Mouse (Mus musculus) embryonic facial prominence, embryonic 11.5 days (tissue): ENCODE results near the gene Cbx5. TPM values are rescaled to one million over a fixed set of nuclear protein-coding genes. Genes with fewer than 3 reads are reported as not detected.

Experiments
- ATAC-seq: fragments of 200-750 bp; cut with Nextera tagmentation; replicated peaks from 2 replicates; pipeline ENCODE4 v1.8.0; 2017; ENCODE audit warnings: low read depth; ENCODE audit not compliant: insufficient number of reproducible peaks, low FRiP score, low TSS enrichment
- DNase-seq: peaks from one replicate; pipeline ENCODE4 v3.0.0-alpha.2; 2015; ENCODE audit warnings: low spot score
- H3K27ac ChIP-seq: fragments of 300-500 bp; sonication (generic); replicated peaks from 2 replicates; pipeline ENCODE4 v1.5.1; 2014; ENCODE audit warnings: mild to moderate bottlenecking, low read depth, low read length, control low read depth
- H3K27me3 ChIP-seq: fragments of 300-500 bp; sonication (generic); 2 replicates; pipeline ENCODE4 v1.6.1; 2014; ENCODE audit warnings: mild to moderate bottlenecking, low read length, moderate library complexity, mixed read lengths; ENCODE audit not compliant: control insufficient read depth, insufficient read depth
- H3K36me3 ChIP-seq: fragments of 300-500 bp; sonication (generic); replicated peaks from 2 replicates; pipeline ENCODE4 v1.6.1; 2014; ENCODE audit warnings: low read depth, mild to moderate bottlenecking, low read length, moderate library complexity, mixed read lengths; ENCODE audit not compliant: control insufficient read depth, insufficient read depth
- H3K4me1 ChIP-seq: fragments of 300-500 bp; sonication (generic); 2 replicates; pipeline ENCODE4 v1.6.1; 2014; ENCODE audit warnings: low read length, mixed read lengths; ENCODE audit not compliant: control insufficient read depth, insufficient read depth
- H3K4me2 ChIP-seq: fragments of 300-500 bp; sonication (generic); 2 replicates; pipeline ENCODE4 v1.6.1; 2014; ENCODE audit warnings: low read depth, mild to moderate bottlenecking, control low read depth, low read length, moderate library complexity
- H3K4me3 ChIP-seq: fragments of 300-500 bp; sonication (generic); 2 replicates; pipeline ENCODE4 v1.5.1; 2014; ENCODE audit warnings: low read depth, low read length, control low read depth
- H3K9ac ChIP-seq: fragments of 300-500 bp; sonication (generic); replicated peaks from 2 replicates; pipeline ENCODE4 v1.6.1; 2014; ENCODE audit warnings: mild to moderate bottlenecking, control low read depth, low read length
- H3K9me3 ChIP-seq: fragments of 300-500 bp; sonication (generic); replicated peaks from 2 replicates; pipeline ENCODE4 v1.6.1; 2016; ENCODE audit warnings: mild to moderate bottlenecking, low read length, inconsistent platforms, mixed read lengths; ENCODE audit not compliant: control insufficient read depth
- WGBS: fragments of 180-500 bp; shearing (Covaris S2); extraction: QIAGEN DNeasy Blood & Tissue Kit; methylation state at CpG from one replicate; pipeline ENCODE4 v1.1.7; 2014; 5-methylcytosine and 5-hydroxymethylcytosine counted together
- polyA plus RNA-seq: library from polyadenylated mRNA; unstranded; fragments of >200 nt; fragmentation: Nextera tagmentation; extraction: Ambion mirVana; gene quantifications from 2 replicates; pipeline ENCODE4 v1.2.1, GENCODE M21; 2014

Gene Cbx5
- polyA plus RNA-seq, 1 experiment from 2014 or later = 217 TPM

GRCm38 (mm10) chr15:103155366-103156321, 84.0 kb downstream of the Cbx5 start:
- Histone ChIP-seq H3K27me3 (peaks cover 7% of the 10 kb centered on the region), H3K4me1 (no peaks in the 10 kb centered on the region), H3K9me3 (no peaks in the 10 kb centered on the region), H3K27ac (no peak overlapping the region), H3K36me3 (no peaks in the 10 kb centered on the region), H3K4me3 (no peak overlapping the region), H3K9ac (0 out of 2 replicates have a peak overlapping the region, but pooled peaks have one; percentile 18), H3K4me2 (no peak overlapping the region; the same call in 1 of the 2 replicates)
- ATAC-seq = peak; percentile 63
- DNase-seq = peak; percentile 39
- WGBS = 16% methylated on average over 32 of the region's 32 CpGs

- Histone ChIP-seq H3K4me1 (no peaks in the 10 kb centered on the region), H3K9ac (no peak overlapping the region), H3K9me3 (no peaks in the 10 kb centered on the region), H3K27me3 (peaks cover 11% of the 10 kb centered on the region), H3K4me3 (no peak overlapping the region), H3K36me3 (no peaks in the 10 kb centered on the region), H3K27ac (no peak overlapping the region), H3K4me2 (no peak overlapping the region)
- 81% methylated on average over 4 of the region's 4 CpGs for WGBS
- ATAC-seq = no peak
- DNase-seq = no peak
Observed at GRCm38 (mm10) chr15:103152890-103153610, 86.6 kb downstream of the Cbx5 start.

- Histone ChIP-seq H3K9ac (no peak overlapping the region), H3K27me3 (peaks cover 17% of the 10 kb centered on the region), H3K4me1 (no peaks in the 10 kb centered on the region), H3K36me3 (no peaks in the 10 kb centered on the region), H3K9me3 (no peaks in the 10 kb centered on the region), H3K4me3 (no peak overlapping the region), H3K27ac (no peak overlapping the region), H3K4me2 (no peak overlapping the region)
- ATAC-seq = no peak
- 84% methylated on average over 3 of the region's 3 CpGs for WGBS
- DNase-seq = no peak
Observed at GRCm38 (mm10) chr15:103152371-103152770, 87.2 kb downstream of the Cbx5 start.

- DNase-seq = no peak
- H3K36me3 ChIP-seq = no peaks in the 10 kb centered on the region
- no peak overlapping the region for H3K4me2 ChIP-seq
- H3K27me3 ChIP-seq = peaks cover 48% of the 10 kb centered on the region
- no peaks in the 10 kb centered on the region for H3K9me3 ChIP-seq
- H3K4me1 ChIP-seq = no peaks in the 10 kb centered on the region
- no peak overlapping the region for H3K9ac ChIP-seq
- no peak overlapping the region for H3K4me3 ChIP-seq
- H3K27ac ChIP-seq = no peak overlapping the region
- ATAC-seq = no peak
- 59% methylated on average over 9 of the region's 9 CpGs for WGBS
Observed at GRCm38 (mm10) chr15:103147779-103148178, 91.8 kb downstream of the Cbx5 start.

- Histone ChIP-seq H3K27ac (no peak overlapping the region), H3K36me3 (no peaks in the 10 kb centered on the region), H3K9me3 (no peaks in the 10 kb centered on the region), H3K4me2 (no peak overlapping the region), H3K27me3 (peaks cover 48% of the 10 kb centered on the region), H3K4me3 (no peak overlapping the region), H3K4me1 (no peaks in the 10 kb centered on the region), H3K9ac (no peak overlapping the region; the same call in 1 of the 2 replicates)
- 12% methylated on average over 3 of the region's 3 CpGs for WGBS
- ATAC-seq (no peak), DNase-seq (no peak)
Observed at GRCm38 (mm10) chr15:103147422-103147690, 92.3 kb downstream of the Cbx5 start.

GRCm38 (mm10) chr15:103146627-103147421, 92.8 kb downstream of the Cbx5 start:
- DNase-seq (peak; percentile 65), ATAC-seq (peak; percentile 45; the same call in 1 of the 2 replicates)
- Histone ChIP-seq H3K4me3 (peak overlapping the region; percentile 35), H3K27me3 (peaks cover 48% of the 10 kb centered on the region), H3K4me2 (peak overlapping the region; percentile 84), H3K27ac (no peak overlapping the region), H3K4me1 (no peaks in the 10 kb centered on the region), H3K9ac (peak overlapping the region; percentile 52), H3K9me3 (no peaks in the 10 kb centered on the region), H3K36me3 (no peaks in the 10 kb centered on the region)
- under 1% methylated on average over 54 of the region's 57 CpGs for WGBS

DNA sequence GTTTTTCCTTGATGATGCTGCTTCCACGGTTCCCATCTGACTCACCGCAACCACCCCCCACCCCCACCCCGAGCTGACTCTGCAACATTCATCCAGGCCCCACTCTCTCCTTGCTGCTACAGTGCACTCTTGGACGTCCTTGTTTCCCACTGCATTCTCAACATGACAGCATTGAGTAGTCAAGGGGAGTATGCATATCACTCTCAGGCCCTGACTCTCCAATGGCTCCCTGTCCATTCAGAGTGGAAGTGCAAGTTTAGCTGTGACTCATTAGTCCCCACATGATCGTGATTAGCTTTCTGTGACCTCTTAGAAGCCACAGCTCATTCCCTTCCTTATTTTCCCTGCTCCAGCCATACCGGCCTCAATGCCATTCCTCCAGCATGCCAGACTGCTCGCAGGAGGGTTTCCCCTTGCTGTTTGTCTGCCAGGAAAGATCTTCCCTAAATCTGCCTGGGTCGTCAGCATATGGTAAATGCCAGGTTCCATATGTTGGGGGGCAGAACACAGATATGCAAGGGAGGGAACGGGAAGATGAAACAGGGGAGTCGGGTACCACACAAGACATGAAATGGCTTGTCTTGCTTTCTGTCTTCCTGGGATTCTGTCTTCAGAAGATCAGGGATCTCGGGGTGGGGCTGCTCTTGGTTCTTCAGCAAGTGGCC, 93.8 kb downstream of the Cbx5 start:
- H3K36me3 ChIP-seq = no peaks in the 10 kb centered on the region
- H3K9me3 ChIP-seq = no peaks in the 10 kb centered on the region
- no peak overlapping the region for H3K9ac ChIP-seq
- H3K4me1 ChIP-seq = no peaks in the 10 kb centered on the region
- ATAC-seq = no peak
- no peak for DNase-seq
- H3K4me3 ChIP-seq = no peak overlapping the region
- 59% methylated on average over 11 of the region's 11 CpGs for WGBS
- peaks cover 51% of the 10 kb centered on the region for H3K27me3 ChIP-seq
- H3K4me2 ChIP-seq = no peak overlapping the region
- H3K27ac ChIP-seq = no peak overlapping the region
